Mouse (Mus musculus) cerebellum, adult 2 months (tissue): ENCODE data around the gene Ube2d2b.

Source experiments
- CTCF ChIP-seq: fragments of 200-500 bp; IDR thresholded peaks from 2 replicates; pipeline ENCODE4 v1.5.1; 2011; ENCODE audit warnings: low read depth, mild to moderate bottlenecking, control low read depth, low read length, moderate library complexity, borderline replicate concordance; ENCODE audit not compliant: insufficient read depth
- POLR2A ChIP-seq: fragments of 200-500 bp; IDR thresholded peaks from 2 replicates; pipeline ENCODE4 v1.6.1; 2011; ENCODE audit warnings: low read length, control low read depth, borderline replicate concordance; ENCODE audit not compliant: insufficient read depth

GRCm38 (mm10) chr5:107848964-107849363 lies 19.1 kb downstream of the Ube2d2b start:
- TF ChIP-seq CTCF (no peak), POLR2A (no peak)
